Mouse (Mus musculus) forebrain, embryonic 13.5 days (tissue): ENCODE results near the gene Fbxl14. TPM values are rescaled to one million over a fixed set of nuclear protein-coding genes. Genes with fewer than 3 reads are reported as not detected.
"Not testable (repeated sequence)": the region's sequence is repeated elsewhere in the genome, so short reads cannot be mapped to it uniquely, and the experiment has no call there.

ENCODE experiments used
- ATAC-seq: fragments of 200-750 bp; cut with Nextera tagmentation; 2 replicates; pipeline ENCODE4 v1.8.0; 2017
- H3K27ac ChIP-seq: fragments of 300-500 bp; sonication (generic); 2 replicates; pipeline ENCODE4 v1.5.1; 2015; ENCODE audit warnings: inconsistent platforms, mild to moderate bottlenecking, moderate library complexity
- H3K27me3 ChIP-seq: fragments of 300-500 bp; sonication (generic); 2 replicates; pipeline ENCODE4 v1.6.1; 2015; ENCODE audit warnings: mild to moderate bottlenecking, inconsistent platforms
- H3K36me3 ChIP-seq: fragments of 300-500 bp; sonication (generic); 2 replicates; pipeline ENCODE4 v1.6.1; 2015; ENCODE audit warnings: mild to moderate bottlenecking, inconsistent platforms; ENCODE audit not compliant: poor library complexity, severe bottlenecking
- H3K4me1 ChIP-seq: fragments of 300-500 bp; sonication (generic); 2 replicates; pipeline ENCODE4 v1.6.1; 2015; ENCODE audit warnings: inconsistent platforms
- H3K4me2 ChIP-seq: fragments of 300-500 bp; sonication (generic); 2 replicates; pipeline ENCODE4 v1.6.1; 2015; ENCODE audit warnings: inconsistent platforms, mild to moderate bottlenecking, moderate library complexity
- H3K4me3 ChIP-seq: fragments of 300-500 bp; sonication (generic); 2 replicates; pipeline ENCODE4 v1.5.1; 2015; ENCODE audit warnings: mild to moderate bottlenecking, inconsistent platforms
- H3K9ac ChIP-seq: fragments of 300-500 bp; sonication (generic); 2 replicates; pipeline ENCODE4 v1.6.1; 2015; ENCODE audit warnings: mild to moderate bottlenecking, inconsistent platforms
- H3K9me3 ChIP-seq: fragments of 300-500 bp; sonication (generic); replicated peaks from 2 replicates; pipeline ENCODE4 v1.6.1; 2016; ENCODE audit warnings: inconsistent platforms
- WGBS: fragments of 180-500 bp; shearing (Covaris S2); methylation state at CpG from one replicate; pipeline ENCODE4 v1.1.7; 2015; 5-methylcytosine and 5-hydroxymethylcytosine counted together
- polyA plus RNA-seq: library from polyadenylated mRNA; unstranded; fragments of >200 nt; fragmentation: Nextera tagmentation; extraction: Ambion mirVana; gene quantifications from 2 replicates; pipeline ENCODE4 v1.2.1, GENCODE M21; 2015

The Fbxl14 gene
- polyA plus RNA-seq = 4.1 and 4.2 TPM in 2 replicates

DNA sequence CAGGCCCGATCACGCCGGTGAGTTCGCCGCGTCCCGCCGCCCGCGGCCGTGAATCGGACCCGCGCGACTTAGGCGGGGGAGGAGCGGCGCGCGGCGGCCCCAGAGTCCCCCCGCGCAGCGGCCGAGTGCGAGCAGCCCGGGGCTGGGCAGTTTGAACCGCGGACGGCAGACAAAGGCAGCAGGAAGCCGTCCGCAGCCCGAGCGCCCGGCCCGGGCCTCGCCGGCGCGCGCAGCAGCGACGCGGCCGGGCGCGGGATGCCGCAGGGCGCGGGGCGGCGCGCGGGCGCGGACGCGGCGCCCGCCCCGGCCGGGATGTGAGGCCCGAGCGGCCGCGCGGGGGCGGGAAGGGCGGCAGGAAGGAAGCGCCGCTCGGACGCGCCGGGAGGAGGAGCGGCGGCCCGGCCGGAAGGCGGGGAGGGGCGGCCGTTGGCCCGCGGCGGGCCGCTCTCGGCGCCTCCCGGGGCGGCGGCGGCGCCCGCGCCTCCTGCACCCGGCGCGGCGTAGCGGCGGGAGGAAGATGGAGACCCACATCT is at the start of gene Fbxl14:
Gene Fbxl14, plus strand, starts transcription at position 326 of the 533 bp plus-strand sequence.
- peak; percentile 87 for ATAC-seq
- Histone ChIP-seq H3K4me1 (peaks cover 46% of the 10 kb centered on the region), H3K36me3 (peaks cover 19% of the 10 kb centered on the region), H3K9ac (peak within 1 kb of the TSS; percentile 97), H3K27ac (peak within 1 kb of the TSS; percentile 99), H3K9me3 (no peaks in the 10 kb centered on the region), H3K4me2 (peak within 1 kb of the TSS; percentile 100), H3K4me3 (peak within 1 kb of the TSS; percentile 96), H3K27me3 (no peaks in the 10 kb centered on the region)
- 0% methylated on average over 17 of the region's 101 CpGs for WGBS

DNA sequence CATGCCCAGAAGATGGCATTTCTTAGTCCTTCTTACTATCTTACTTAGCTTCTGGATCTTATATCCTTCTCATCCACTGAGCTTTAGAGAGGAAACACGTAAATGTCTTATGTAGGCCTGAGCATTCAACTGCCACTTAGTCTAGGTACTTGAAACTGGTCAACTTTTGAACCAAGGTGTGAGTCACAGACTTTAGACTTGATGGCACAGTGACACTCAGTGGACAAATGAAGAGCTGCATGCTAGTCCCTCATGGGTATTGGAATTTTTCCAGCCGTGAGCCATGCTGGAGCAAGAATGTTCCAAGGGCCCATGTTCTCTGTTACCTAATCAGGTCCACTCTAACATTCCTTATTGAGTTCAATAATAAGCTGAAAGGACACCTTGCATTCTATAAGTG is 49.0 kb upstream of the Fbxl14 start:
- H3K27me3 ChIP-seq = no peaks in the 10 kb centered on the region
- WGBS = 54% methylated on average over 2 of the region's 2 CpGs
- no peaks in the 10 kb centered on the region for H3K36me3 ChIP-seq
- ATAC-seq = peak; percentile 21; the same call in 1 of the 2 replicates
- no peak overlapping the region for H3K9ac ChIP-seq
- H3K4me1 ChIP-seq = no peaks in the 10 kb centered on the region
- H3K4me3 ChIP-seq = no peak overlapping the region
- H3K4me2 ChIP-seq = no peak overlapping the region
- no peak overlapping the region for H3K27ac ChIP-seq
- no peaks in the 10 kb centered on the region for H3K9me3 ChIP-seq

- Histone ChIP-seq H3K4me2 (no peak overlapping the region), H3K9ac (no peak overlapping the region), H3K36me3 (no peaks in the 10 kb centered on the region), H3K4me1 (no peaks in the 10 kb centered on the region), H3K27me3 (no peaks in the 10 kb centered on the region), H3K4me3 (no peak overlapping the region), H3K27ac (no peak overlapping the region), H3K9me3 (no peaks in the 10 kb centered on the region)
- ATAC-seq = no peak
- 89% methylated on average over 6 of the region's 6 CpGs for WGBS
Observed at GRCm38 (mm10) chr6:119431751-119432324, 47.6 kb upstream of the Fbxl14 start.

- 95% methylated on average over 4 of the region's 4 CpGs for WGBS
- H3K9me3 ChIP-seq = no peaks in the 10 kb centered on the region
- H3K4me2 ChIP-seq = no peak overlapping the region
Observed at GRCm38 (mm10) chr6:119434394-119434793, 45.1 kb upstream of the Fbxl14 start.

GRCm38 (mm10) chr6:119437894-119438761 is 41.3 kb upstream of the Fbxl14 start:
- Histone ChIP-seq H3K36me3 (no peaks in the 10 kb centered on the region), H3K9me3 (no peaks in the 10 kb centered on the region), H3K4me2 (no peak overlapping the region), H3K9ac (no peak overlapping the region), H3K4me1 (no peaks in the 10 kb centered on the region), H3K27ac (no peak overlapping the region), H3K4me3 (no peak overlapping the region), H3K27me3 (no peaks in the 10 kb centered on the region)
- WGBS = 57% methylated on average over 8 of the region's 8 CpGs
- ATAC-seq = 0 out of 2 replicates have a peak, but pooled peaks have one; percentile 53

More at GRCm38 (mm10) chr6:119434394-119434793, 45.1 kb upstream of the Fbxl14 start:
- Histone ChIP-seq H3K9ac (no peak overlapping the region), H3K4me3 (no peak overlapping the region), H3K4me1 (no peaks in the 10 kb centered on the region), H3K27me3 (no peaks in the 10 kb centered on the region), H3K36me3 (no peaks in the 10 kb centered on the region), H3K27ac (no peak overlapping the region)
- no peak for ATAC-seq

GRCm38 (mm10) chr6:119442729-119443128 is 36.7 kb upstream of the Fbxl14 start:
- WGBS = 86% methylated on average over 5 of the region's 5 CpGs
- H3K9me3 ChIP-seq, H3K4me3 ChIP-seq, H3K4me2 ChIP-seq, H3K9ac ChIP-seq, H3K27ac ChIP-seq, H3K36me3 ChIP-seq, H3K27me3 ChIP-seq, ATAC-seq, H3K4me1 ChIP-seq: not testable (repeated sequence)

- no peak overlapping the region; the same call in 1 of the 2 replicates for H3K27ac ChIP-seq
- no peaks in the 10 kb centered on the region for H3K36me3 ChIP-seq
- H3K9me3 ChIP-seq = no peaks in the 10 kb centered on the region
- no peak overlapping the region for H3K4me2 ChIP-seq
- no peaks in the 10 kb centered on the region for H3K27me3 ChIP-seq
- H3K9ac ChIP-seq = no peak overlapping the region
- H3K4me3 ChIP-seq = no peak overlapping the region
- 54% methylated on average over 12 of the region's 12 CpGs for WGBS
- peak; percentile 70 for ATAC-seq
- H3K4me1 ChIP-seq = peaks cover 16% of the 10 kb centered on the region
Observed at GRCm38 (mm10) chr6:119443742-119444645, 35.5 kb upstream of the Fbxl14 start.

DNA sequence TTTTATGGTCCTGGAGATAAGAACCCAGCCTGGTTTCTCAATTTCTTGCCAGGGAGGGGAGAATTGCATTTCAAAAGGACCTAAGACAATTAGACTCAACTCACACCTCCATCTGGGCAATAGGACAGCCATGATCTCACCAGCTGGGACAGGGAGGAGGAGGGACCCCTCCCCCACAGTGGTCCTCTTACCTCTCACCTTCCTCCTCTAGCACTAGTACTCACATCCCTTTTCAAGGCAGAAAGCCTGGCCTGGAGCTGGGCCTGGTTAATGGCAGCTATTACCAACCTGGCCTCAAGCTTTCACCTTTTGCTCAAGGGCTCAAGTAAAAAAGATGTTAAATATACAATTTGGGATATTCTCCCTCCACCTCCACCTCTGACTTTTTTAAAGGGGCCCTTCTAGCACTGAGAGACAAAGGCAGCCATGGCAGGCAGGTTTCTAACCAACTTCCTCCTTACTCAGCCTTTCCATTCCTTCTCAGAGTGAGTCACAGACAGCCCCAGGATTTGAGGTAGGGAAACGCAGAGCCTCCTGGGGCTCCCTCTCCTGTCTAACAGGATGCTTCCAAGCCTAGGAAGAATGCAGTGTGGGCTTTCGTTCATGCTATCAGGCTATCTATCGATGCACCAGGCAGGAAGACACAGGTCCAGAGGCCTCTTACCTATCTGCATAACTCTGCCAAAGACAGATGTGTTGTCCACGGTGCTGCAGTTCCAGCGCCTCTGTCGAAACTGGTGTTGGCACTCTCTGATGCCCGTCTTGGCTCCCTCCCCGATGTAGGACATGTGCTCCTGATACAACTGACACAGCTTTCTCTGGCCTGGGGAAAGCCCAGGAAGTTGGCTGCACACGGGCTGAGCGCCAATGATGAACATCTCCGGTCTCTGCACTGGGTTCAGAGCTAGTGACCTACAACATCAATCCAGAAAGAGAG is 33.5 kb upstream of the Fbxl14 start:
- no peaks in the 10 kb centered on the region for H3K9me3 ChIP-seq
- no peak for ATAC-seq

DNA sequence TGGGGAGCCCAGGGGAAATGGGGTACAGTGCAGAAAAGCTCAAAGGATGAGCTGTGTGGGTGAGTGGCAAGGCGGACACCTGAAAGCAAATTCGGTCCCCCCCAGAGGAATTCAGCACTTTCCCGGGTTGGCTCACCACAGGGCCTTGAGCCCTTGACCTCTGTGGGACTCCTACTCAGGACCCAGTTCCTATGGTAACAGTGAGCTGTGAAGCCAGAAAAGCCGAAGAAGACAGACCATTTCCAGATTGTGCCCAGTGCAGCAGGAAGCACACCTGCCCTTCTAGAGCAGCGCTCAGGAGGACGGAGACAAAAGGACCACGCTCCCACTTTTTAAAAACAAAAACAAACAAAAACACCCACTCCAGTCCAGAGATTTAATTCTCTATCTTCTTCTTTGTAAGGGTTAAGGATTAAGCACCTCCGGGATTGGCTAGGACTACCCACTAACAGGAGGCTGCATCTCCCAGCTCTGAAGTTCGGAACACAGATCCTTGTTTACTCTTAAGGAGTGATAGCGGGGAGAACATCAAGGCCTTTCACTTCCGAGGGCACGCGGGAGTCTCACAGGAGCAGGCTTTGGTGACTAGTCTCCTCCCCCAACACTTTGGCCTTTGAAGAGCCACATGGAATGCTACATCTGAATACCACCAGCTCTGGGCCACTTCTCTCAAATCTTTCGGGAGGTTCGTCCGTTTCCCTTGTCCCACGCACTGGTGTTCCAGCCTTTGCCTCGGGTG is 31.0 kb upstream of the Fbxl14 start:
- 8% methylated on average over 18 of the region's 18 CpGs for WGBS
- no peaks in the 10 kb centered on the region for H3K36me3 ChIP-seq
- no peak for ATAC-seq
- H3K9ac ChIP-seq = peak overlapping the region; percentile 56
- H3K4me3 ChIP-seq = peak overlapping the region; percentile 29
- H3K4me2 ChIP-seq = peak overlapping the region; percentile 61
- H3K4me1 ChIP-seq = peaks cover 47% of the 10 kb centered on the region
- H3K27ac ChIP-seq = no peak overlapping the region
- H3K9me3 ChIP-seq = no peaks in the 10 kb centered on the region
- H3K27me3 ChIP-seq = no peaks in the 10 kb centered on the region

More for the DNA sequence above, 33.5 kb upstream of the Fbxl14 start:
- H3K4me1 ChIP-seq = peaks cover 33% of the 10 kb centered on the region
- no peak overlapping the region for H3K4me3 ChIP-seq
- no peak overlapping the region for H3K27ac ChIP-seq
- 78% methylated on average over 11 of the region's 11 CpGs for WGBS
- H3K27me3 ChIP-seq = no peaks in the 10 kb centered on the region
- H3K4me2 ChIP-seq = no peak overlapping the region
- no peak overlapping the region for H3K9ac ChIP-seq
- no peaks in the 10 kb centered on the region for H3K36me3 ChIP-seq

DNA sequence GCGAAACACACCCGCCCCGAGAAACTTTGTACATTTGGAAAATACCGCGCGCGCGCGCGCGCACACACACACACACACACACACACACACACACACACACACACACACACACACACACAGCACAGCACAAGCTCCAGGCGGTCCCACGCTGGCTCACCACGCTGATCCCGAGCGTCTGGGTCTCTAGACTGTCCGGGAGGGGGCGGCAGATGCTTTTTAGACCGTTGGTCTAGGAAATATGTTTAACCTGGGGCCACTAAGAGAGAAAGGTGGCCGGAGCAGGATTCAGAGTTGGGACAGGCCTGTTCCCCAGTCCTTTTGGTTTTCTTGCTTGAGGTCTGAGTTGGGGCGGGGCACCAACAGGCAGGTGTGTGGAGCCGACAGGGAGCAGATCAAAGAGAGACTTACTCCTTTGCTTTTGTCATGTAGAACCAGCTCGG is 30.4 kb upstream of the Fbxl14 start:
- Histone ChIP-seq H3K4me2 (peak overlapping the region; percentile 61), H3K36me3 (no peaks in the 10 kb centered on the region), H3K27me3 (no peaks in the 10 kb centered on the region), H3K9ac (peak overlapping the region; percentile 56), H3K4me1 (peaks cover 43% of the 10 kb centered on the region), H3K27ac (no peak overlapping the region), H3K9me3 (no peaks in the 10 kb centered on the region), H3K4me3 (peak overlapping the region; percentile 29)
- 5% methylated on average over 20 of the region's 23 CpGs for WGBS
- ATAC-seq = no peak
